9 mouse cellular contexts compared by ENCODE assay signal in the genomic region with DNA sequence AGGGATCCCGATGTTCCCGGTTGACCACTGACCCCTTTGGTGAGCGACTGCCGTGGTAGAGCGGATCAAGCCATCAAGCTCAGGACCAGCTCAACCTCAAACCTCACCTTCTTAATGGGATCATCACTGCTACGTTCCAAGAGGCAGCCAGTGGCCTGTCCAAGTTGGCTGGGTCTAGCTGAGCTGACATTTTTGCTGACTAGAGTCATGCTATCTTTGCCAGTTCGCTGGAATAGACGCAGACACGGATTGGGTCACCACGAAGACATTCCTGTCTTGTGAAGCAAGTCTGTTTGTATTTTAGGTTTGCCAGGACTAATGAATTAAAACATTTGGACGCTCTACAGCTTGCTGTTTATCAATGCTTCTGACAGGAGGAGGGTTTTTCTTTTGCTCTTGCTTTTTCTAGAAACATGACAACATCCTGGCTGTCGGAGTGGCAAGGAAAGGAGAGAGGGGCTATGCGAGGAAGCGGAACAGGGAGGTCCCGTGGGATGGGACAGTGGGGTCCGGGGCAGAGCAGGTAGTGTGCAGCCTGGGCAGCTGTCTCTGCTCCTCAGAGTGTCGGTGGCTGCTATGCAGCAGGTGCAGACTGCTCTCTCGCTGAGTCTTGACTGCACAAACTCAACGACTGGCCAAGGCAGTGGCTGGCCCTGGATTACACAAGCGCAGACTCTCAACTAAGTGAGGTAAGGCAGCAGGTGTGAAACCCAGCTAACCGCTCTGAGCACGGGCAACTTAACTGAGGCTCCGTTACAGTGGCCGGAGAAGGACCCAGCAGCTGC. TPM values are rescaled to one million over a fixed set of nuclear protein-coding genes. Genes with fewer than 3 reads are reported as not detected.
A peak's percentile ranks its signal among the peaks of the same experiment; 100 is the strongest.
DNase-seq lines count a peak whose midpoint lies in the region; ATAC-seq and TF ChIP-seq lines count a peak whose summit lies in the region.
"Had no signal": no experiment of that assay in that cellular context is flagged by ENCODE, and none has a peak within 500 bp of the region (broad histone marks: within the 10 kb centered on the region; RNA-seq: fewer than 3 reads in every experiment).

A gene (plus strand): TSS at position 424 of the 785 bp plus-strand sequence.

- H3K9me3 ChIP-seq in intestine, embryonic 15.5 days = no peaks in the 10 kb centered on the region
- no peaks in the 10 kb centered on the region for H3K9me3 ChIP-seq in lung, embryonic 16.5 days (ENCODE audit: control insufficient read depth, low read length)

- no peaks in the 10 kb centered on the region for H3K36me3 ChIP-seq in intestine, embryonic 15.5 days
- H3K36me3 ChIP-seq in lung, embryonic 16.5 days (ENCODE audit: control insufficient read depth, insufficient read depth, low read length) = no peaks in the 10 kb centered on the region

- peak within 1 kb of the TSS; percentile 58 for H3K4me3 ChIP-seq in gastrocnemius, adult 2 months
- H3K4me3 ChIP-seq in intestine, embryonic 15.5 days (replicated peaks) = no peak within 1 kb of the TSS
- H3K4me3 ChIP-seq in lung, embryonic 16.5 days (ENCODE audit: low read length) = 0 out of 2 replicates have a peak within 1 kb of the TSS, but pooled peaks have one; percentile 8
- H3K4me3 ChIP-seq: erythroblast, embryonic 14.5 days had no signal

- intact Hi-C loops in gastrocnemius, adult 2 months (cut with DNase I) = loop anchor here (2.0 kb wide), 2 partner anchors 22 to 42 kb away; no protein-coding TSS in a partner anchor
- intact Hi-C loops in left cerebral cortex, postnatal 14 days (cut with DNase I) = no loop called here

- no peak within 1 kb of the TSS for H3K4me2 ChIP-seq in intestine, embryonic 15.5 days (replicated peaks)
- H3K4me2 ChIP-seq in lung, embryonic 16.5 days (ENCODE audit: low read depth, low read length) = peak within 1 kb of the TSS; percentile 10; the same call in 1 of the 2 replicates

- no peak within 1 kb of the TSS for H3K9ac ChIP-seq in intestine, embryonic 15.5 days
- H3K9ac ChIP-seq in lung, embryonic 16.5 days (ENCODE audit: low read length) = no peak within 1 kb of the TSS

- TF ChIP-seq CTCF in gastrocnemius, adult 2 months (IDR thresholded peaks at IDR 0.05) = no peak

- ATAC-seq in intestine, embryonic 15.5 days = peak; percentile 56; the same call in 1 of the 2 replicates
- peak; percentile 80 for ATAC-seq in lung, embryonic 16.5 days (ENCODE audit: low read depth)

- DNase-seq in adrenal gland, adult 2 months = peak; percentile 66
- DNase-seq in gastrocnemius, adult 2 months = peak; percentile 80
- no peak for DNase-seq in B cell, adult 2 months
- DNase-seq in left cerebral cortex, postnatal 14 days (ENCODE audit: low spot score in 2 of 2) = no peak
- DNase-seq in cerebellum, postnatal 4 days (ENCODE audit: low spot score in 2 of 2) = no peak

- peak within 1 kb of the TSS; percentile 86 for H3K27ac ChIP-seq in gastrocnemius, adult 2 months
- H3K27ac ChIP-seq in intestine, embryonic 15.5 days = no peak within 1 kb of the TSS
- H3K27ac ChIP-seq in lung, embryonic 16.5 days (ENCODE audit: low read length) = 0 out of 2 replicates have a peak within 1 kb of the TSS, but pooled peaks have one; percentile 34

- 66% methylated on average over 24 of the region's 24 CpGs for WGBS in intestine, embryonic 15.5 days
- WGBS in lung, embryonic 16.5 days = 62% methylated on average over 24 of the region's 24 CpGs

- no peaks in the 10 kb centered on the region for H3K27me3 ChIP-seq in intestine, embryonic 15.5 days (replicated peaks)
- H3K27me3 ChIP-seq in lung, embryonic 16.5 days (ENCODE audit: control insufficient read depth, insufficient read depth, low read depth, low read length) = no peaks in the 10 kb centered on the region

- H3K4me1 ChIP-seq in intestine, embryonic 15.5 days (replicated peaks) = 0 out of 2 replicates have a peak, but pooled peaks cover 3% of the 10 kb centered on the region
- H3K4me1 ChIP-seq in lung, embryonic 16.5 days (replicated peaks; ENCODE audit: control insufficient read depth, insufficient read depth, low read length) = peaks cover 7% of the 10 kb centered on the region

RNA-seq across cellular contexts. Expression of the gene that starts here (rescaled TPM):
- 1 to 10 TPM in 1 of 2 experiments, under 1 TPM in 1; 0.72 to 1.4 TPM for total RNA-seq in adrenal gland, adult 2 months (2021)
- polyA plus RNA-seq in adrenal gland, adult 2 months (2012; rRNA removed) = 0.69 and 0.89 TPM in 2 replicates
- 10 to 100 TPM in 1 of 2 experiments, 1 to 10 TPM in 1; 5.4 to 10.7 TPM for total RNA-seq in gastrocnemius, adult 2 months (2021)
- 0.53 and 0.62 TPM in 2 replicates for polyA plus RNA-seq in intestine, embryonic 15.5 days (2015; fragmentation: Nextera tagmentation; extraction: Ambion mirVana)
- polyA plus RNA-seq in lung, embryonic 16.5 days (2015; fragmentation: Nextera tagmentation; extraction: Ambion mirVana) = 0.70 and 0.82 TPM in 2 replicates
- total RNA-seq in left cerebral cortex, postnatal 14 days (2021) = under 1 TPM; 0.66 to 0.77 TPM
- total RNA-seq: liver, adult 2 months had no signal
- polyA plus RNA-seq: erythroblast, embryonic 14.5 days; liver, adult 2 months had no signal

Comparison
In these comparisons a context has a peak if more than half of its experiments do, and no peak if none do; other contexts are left out.
1. Peak in ATAC-seq in intestine, embryonic 15.5 days; RNA of the gene not detected or under 1 TPM.
2. Peak in ATAC-seq, H3K4me3 ChIP-seq, H3K27ac ChIP-seq and H3K4me2 ChIP-seq in lung, embryonic 16.5 days; RNA of the gene not detected or under 1 TPM.
3. DNase-seq: peak in adrenal gland, adult 2 months (single experiment) and gastrocnemius, adult 2 months (single experiment); none in B cell, adult 2 months (0 of 2), left cerebral cortex, postnatal 14 days (0 of 2) and cerebellum, postnatal 4 days (0 of 2).